Mouse (Mus musculus): ENCODE measurements at regions not wholly inside any gene's neighbourhood (a gene's known extent, or its start where the extent isn't known, plus 50 kb on each side); places are given as distances from the start of the nearest gene placed in this dataset.

GRCm38 (mm10) chr17:83101035-83101434 lies 114.1 kb upstream of the Pkdcc start:
- no peak for TF ChIP-seq CTCF (IDR thresholded peaks at IDR 0.05; ENCODE audit: insufficient read depth, low read depth, low read length)
- TF ChIP-seq POLR2A (IDR thresholded peaks at IDR 0.05; ENCODE audit: insufficient read depth, low read depth, low read length) = no peak

All from olfactory bulb, adult 2 months (tissue).